In the genomic region with DNA sequence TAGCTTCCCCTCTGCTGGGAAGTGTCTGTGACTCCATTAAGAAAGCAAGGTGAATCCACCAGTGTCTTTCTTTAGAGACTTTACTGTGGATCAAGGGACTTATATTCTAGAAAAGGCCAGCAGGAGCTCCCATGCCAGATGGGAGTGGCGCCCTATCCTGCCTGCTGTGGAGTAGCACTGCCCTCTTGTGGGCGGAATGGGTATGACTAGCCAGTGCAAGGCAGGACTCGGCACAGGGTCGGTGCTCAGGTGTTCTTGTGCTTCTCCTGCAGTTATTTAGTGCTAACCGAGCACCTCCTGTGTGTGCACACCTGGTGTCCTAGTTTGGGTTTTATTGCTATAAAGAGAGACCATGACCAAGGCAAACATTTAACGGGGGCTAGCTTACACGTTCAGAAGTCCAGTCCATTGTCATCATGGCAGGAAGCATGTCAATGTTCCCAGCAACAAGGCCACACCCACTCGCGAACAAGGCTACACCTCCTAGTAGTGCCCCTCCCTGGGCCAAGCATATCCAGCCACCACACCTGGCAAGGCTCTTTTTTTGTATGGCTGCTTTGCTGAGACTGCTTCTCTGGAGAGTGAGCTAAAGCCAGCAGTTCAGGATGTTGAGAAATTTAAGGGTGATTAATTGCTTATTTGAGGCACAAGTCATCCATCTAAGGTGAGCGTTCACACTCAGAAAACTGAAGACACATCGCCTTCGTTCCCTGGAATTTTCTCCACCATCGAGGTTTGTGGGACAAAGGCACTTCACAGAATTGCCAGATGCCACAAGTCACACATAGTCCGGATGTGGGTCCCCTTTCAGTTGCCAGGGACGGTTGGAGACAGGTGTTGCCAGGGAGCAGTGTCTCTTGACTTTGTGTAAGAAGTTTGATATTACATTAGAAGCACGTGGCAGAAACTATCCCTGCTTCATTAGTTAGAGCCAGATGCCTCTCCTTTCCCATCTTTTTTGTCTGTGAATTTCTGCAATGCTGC, we compare ENCODE assay signal across 7 mouse cellular contexts. TPM values are rescaled to one million over a fixed set of nuclear protein-coding genes. Genes with fewer than 3 reads are reported as not detected.
DNase-seq lines count a peak whose midpoint lies in the region; ATAC-seq lines count a peak whose summit lies in the region.

No protein-coding gene starts in this region.

- H3K27me3 ChIP-seq in embryonic facial prominence, embryonic 10.5 days (replicated peaks; ENCODE audit: low read depth, poor library complexity, severe bottlenecking), result peaks cover 24% of the 10 kb centered on the region
- H3K27me3 ChIP-seq in midbrain, embryonic 13.5 days, result peaks cover 8% of the 10 kb centered on the region; the same call in 1 of the 2 replicates

- no peak overlapping the region for H3K27ac ChIP-seq in embryonic facial prominence, embryonic 10.5 days (replicated peaks)
- no peak overlapping the region for H3K27ac ChIP-seq in midbrain, embryonic 13.5 days

- ATAC-seq in midbrain, embryonic 13.5 days, result peak; percentile 44

- WGBS in embryonic facial prominence, embryonic 10.5 days, result 39% methylated on average over 16 of the region's 16 CpGs
- 39% methylated on average over 16 of the region's 16 CpGs for WGBS in midbrain, embryonic 13.5 days

- DNase-seq in adrenal gland, adult 8-10 months, result peak; percentile 57
- peak; percentile 86 for DNase-seq in embryonic facial prominence, embryonic 10.5 days (ENCODE audit: low spot score)
- DNase-seq in heart, adult 11 months, result peak; percentile 97
- DNase-seq in kidney, adult 11 months, result peak; percentile 72
- DNase-seq in left cerebral cortex, postnatal 4 days, result peak; percentile 83
- DNase-seq in skeletal muscle tissue, adult 2 months (ENCODE audit: low read depth, low spot score), result peak; percentile 58

- no peaks in the 10 kb centered on the region for H3K36me3 ChIP-seq in embryonic facial prominence, embryonic 10.5 days (replicated peaks)
- no peaks in the 10 kb centered on the region for H3K36me3 ChIP-seq in midbrain, embryonic 13.5 days

- H3K4me1 ChIP-seq in embryonic facial prominence, embryonic 10.5 days, result peaks cover 21% of the 10 kb centered on the region
- peaks cover 18% of the 10 kb centered on the region for H3K4me1 ChIP-seq in midbrain, embryonic 13.5 days (replicated peaks)

- no peaks in the 10 kb centered on the region for H3K9me3 ChIP-seq in embryonic facial prominence, embryonic 10.5 days
- H3K9me3 ChIP-seq in midbrain, embryonic 13.5 days, result no peaks in the 10 kb centered on the region

- intact Hi-C loops in left cerebral cortex, postnatal 4 days (cut with DNase I), result loop anchor here (2.0 to 10.0 kb wide), 2 partner anchors 244 to 408 kb away; a partner anchor contains a TSS

- 0 out of 2 replicates have a peak overlapping the region, but pooled peaks have one; percentile 13 for H3K4me3 ChIP-seq in embryonic facial prominence, embryonic 10.5 days
- no peak overlapping the region for H3K4me3 ChIP-seq in midbrain, embryonic 13.5 days (replicated peaks)

- 0 out of 2 replicates have a peak overlapping the region, but pooled peaks have one; percentile 12 for H3K9ac ChIP-seq in midbrain, embryonic 13.5 days (replicated peaks)

- peak overlapping the region; percentile 42 for H3K4me2 ChIP-seq in midbrain, embryonic 13.5 days (replicated peaks)

RNA-seq across cellular contexts. Expression of a gene that starts 3.2 kb away (rescaled TPM):
- total RNA-seq in adrenal gland, adult 8-10 months (2022), result 10 to 100 TPM in 3 of 4 experiments, 1 to 10 TPM in 1; 9.7 to 17.5 (median 14.1) TPM
- polyA plus RNA-seq in embryonic facial prominence, embryonic 10.5 days (2016; fragmentation: Nextera tagmentation; extraction: Ambion mirVana), result 1.4 and 1.6 TPM in 2 replicates
- 1 to 10 TPM; 2.6 to 2.8 TPM for total RNA-seq in left cerebral cortex, postnatal 4 days (2021)
- 1.8 and 1.9 TPM in 2 replicates for polyA plus RNA-seq in midbrain, embryonic 13.5 days (2015; fragmentation: Nextera tagmentation; extraction: Ambion mirVana)
